Mouse (Mus musculus) lung, postnatal 0 days (tissue): ENCODE data around the gene Tmem38b.

Source experiments
- CTCF ChIP-seq: IDR thresholded peaks from 2 replicates; pipeline ENCODE4 v1.5.1; 2016; ENCODE audit warnings: antibody characterized with exemption, mild to moderate bottlenecking
- EP300 ChIP-seq: IDR thresholded peaks from 2 replicates; pipeline ENCODE4 v1.6.1; 2016; ENCODE audit warnings: antibody characterized with exemption, mild to moderate bottlenecking, control low read depth

DNA sequence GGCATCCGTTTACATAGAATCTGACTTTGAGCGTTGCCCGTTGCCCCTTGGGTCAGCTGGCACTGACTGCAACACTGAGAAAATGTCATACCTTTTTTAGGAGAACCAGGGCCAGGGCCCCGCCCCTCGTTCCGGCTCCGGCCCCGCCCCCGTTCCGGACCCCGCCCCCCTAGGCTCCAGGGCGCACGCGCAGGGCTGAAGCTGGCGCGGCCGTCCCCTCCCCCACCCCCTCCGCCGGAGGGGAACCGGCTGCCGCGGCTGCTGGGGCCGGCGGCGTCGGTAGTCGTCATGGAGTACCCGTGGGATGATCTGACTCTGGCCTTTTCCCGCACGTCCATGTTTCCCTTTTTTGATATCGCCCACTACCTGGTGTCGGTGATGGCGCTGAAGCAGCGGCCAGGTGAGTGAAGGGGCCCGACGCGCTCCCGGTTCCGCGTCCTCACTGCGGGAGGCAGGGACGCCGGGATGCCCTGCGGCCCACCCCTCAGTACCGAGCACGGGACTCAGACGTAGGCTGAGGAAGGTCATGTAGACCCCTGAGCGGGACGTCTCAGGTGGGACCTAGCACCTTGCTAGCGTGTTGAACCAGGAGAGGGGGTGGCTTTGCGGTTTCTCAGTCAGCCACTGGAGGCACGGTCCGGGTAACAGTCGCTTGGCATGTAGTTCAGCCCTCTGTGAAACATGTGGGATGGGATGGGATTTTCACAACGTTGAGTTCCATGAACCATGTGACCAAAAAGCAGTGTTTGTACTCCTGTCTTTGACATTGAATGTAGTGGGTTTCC lies at the start of gene Tmem38b:
- TF ChIP-seq CTCF = peak; percentile 53
- TF ChIP-seq EP300 = no peak
